In genomic region chr5:120536046-120536445, GRCm38 (mm10) we compare ENCODE assay signal across 10 mouse cellular contexts. TPM values are rescaled to one million over a fixed set of nuclear protein-coding genes. Genes with fewer than 3 reads are reported as not detected.
DNase-seq lines count a peak whose midpoint lies in the region; ATAC-seq lines count a peak whose summit lies in the region.
"Had no signal": no experiment of that assay in that cellular context is flagged by ENCODE, and none has a peak within 500 bp of the region (broad histone marks: within the 10 kb centered on the region; RNA-seq: fewer than 3 reads in every experiment).

No protein-coding gene starts in this region.

- H3K27ac ChIP-seq in hindbrain, embryonic 15.5 days (replicated peaks) = peak overlapping the region; percentile 65
- H3K27ac ChIP-seq in hindbrain, embryonic 11.5 days (ENCODE audit: low read depth, low read length) = no peak overlapping the region
- no peak overlapping the region for H3K27ac ChIP-seq in limb, embryonic 13.5 days

- H3K4me3 ChIP-seq in hindbrain, embryonic 15.5 days = no peak overlapping the region
- H3K4me3 ChIP-seq in hindbrain, embryonic 11.5 days (ENCODE audit: low read depth, low read length) = no peak overlapping the region
- H3K4me3 ChIP-seq in limb, embryonic 13.5 days = no peak overlapping the region

- no peaks in the 10 kb centered on the region for H3K9me3 ChIP-seq in hindbrain, embryonic 15.5 days
- no peaks in the 10 kb centered on the region for H3K9me3 ChIP-seq in hindbrain, embryonic 11.5 days (ENCODE audit: control insufficient read depth, low read length)
- H3K9me3 ChIP-seq in limb, embryonic 13.5 days = no peaks in the 10 kb centered on the region

- H3K36me3 ChIP-seq in hindbrain, embryonic 15.5 days = 0 out of 2 replicates have a peak, but pooled peaks cover 9% of the 10 kb centered on the region
- H3K36me3 ChIP-seq in hindbrain, embryonic 11.5 days (ENCODE audit: control insufficient read depth, insufficient read depth, low read length) = no peaks in the 10 kb centered on the region
- H3K36me3 ChIP-seq in limb, embryonic 13.5 days = peaks cover 39% of the 10 kb centered on the region

- no peaks in the 10 kb centered on the region for H3K27me3 ChIP-seq in hindbrain, embryonic 15.5 days
- H3K27me3 ChIP-seq in hindbrain, embryonic 11.5 days (ENCODE audit: control insufficient read depth, insufficient read depth, low read length) = no peaks in the 10 kb centered on the region
- H3K27me3 ChIP-seq in limb, embryonic 13.5 days = no peaks in the 10 kb centered on the region

- H3K4me1 ChIP-seq in hindbrain, embryonic 15.5 days (replicated peaks) = peaks cover 15% of the 10 kb centered on the region
- H3K4me1 ChIP-seq in hindbrain, embryonic 11.5 days (replicated peaks; ENCODE audit: control insufficient read depth, insufficient read depth, low read length) = no peaks in the 10 kb centered on the region
- peaks cover 43% of the 10 kb centered on the region for H3K4me1 ChIP-seq in limb, embryonic 13.5 days

- 0 out of 2 replicates have a peak, but pooled peaks have one; percentile 34 for ATAC-seq in hindbrain, embryonic 15.5 days (ENCODE audit: low FRiP score, low read depth)
- ATAC-seq in hindbrain, embryonic 11.5 days (ENCODE audit: low FRiP score) = no peak
- no peak for ATAC-seq in limb, embryonic 13.5 days (ENCODE audit: low FRiP score, low read depth)

- 64% methylated on average over 13 of the region's 13 CpGs for WGBS in hindbrain, embryonic 15.5 days
- 69% methylated on average over 13 of the region's 13 CpGs for WGBS in hindbrain, embryonic 11.5 days
- 79% methylated on average over 13 of the region's 13 CpGs for WGBS in limb, embryonic 13.5 days

- H3K9ac ChIP-seq in hindbrain, embryonic 15.5 days = no peak overlapping the region
- H3K9ac ChIP-seq in hindbrain, embryonic 11.5 days (ENCODE audit: low read depth, low read length) = no peak overlapping the region
- H3K9ac ChIP-seq in limb, embryonic 13.5 days = 0 out of 2 replicates have a peak overlapping the region, but pooled peaks have one; percentile 8

- no peak overlapping the region for H3K4me2 ChIP-seq in hindbrain, embryonic 15.5 days
- no peak overlapping the region for H3K4me2 ChIP-seq in hindbrain, embryonic 11.5 days (replicated peaks; ENCODE audit: low read depth, low read length)
- no peak overlapping the region for H3K4me2 ChIP-seq in limb, embryonic 13.5 days (replicated peaks)

- DNase-seq in hindbrain, embryonic 11.5 days (ENCODE audit: low spot score) = no peak
- DNase-seq in brain, adult 2 months (ENCODE audit: low read depth, low spot score) = peak; percentile 66
- peak; percentile 75 for DNase-seq in cerebellum, postnatal 25 days
- DNase-seq in natural killer cell, adult 2 months (ENCODE audit: low spot score in 2 of 2) = no peak
- DNase-seq in adrenal gland, postnatal 14 days = no peak
- DNase-seq in thymus, postnatal 10 days (ENCODE audit: low spot score in 2 of 2) = no peak

RNA-seq across cellular contexts. Expression of gene Slc8b1, which starts 25.1 kb away (rescaled TPM):
- 2.4 and 2.9 TPM in 2 replicates for polyA plus RNA-seq in hindbrain, embryonic 15.5 days (2015; fragmentation: Nextera tagmentation; extraction: Ambion mirVana)
- 1.5 and 2.1 TPM in 2 replicates for polyA plus RNA-seq in hindbrain, embryonic 11.5 days (2014; fragmentation: Nextera tagmentation; extraction: Ambion mirVana)
- polyA plus RNA-seq in limb, embryonic 13.5 days (2015; fragmentation: Nextera tagmentation; extraction: Ambion mirVana) = 6.1 and 6.9 TPM in 2 replicates
- 33.5 and 35.6 TPM in 2 replicates for total RNA-seq in adrenal gland, postnatal 14 days (2021)

RNA-seq across cellular contexts. Expression of gene Plbd2, which starts 32.6 kb away (rescaled TPM):
- polyA plus RNA-seq in hindbrain, embryonic 15.5 days (2015; fragmentation: Nextera tagmentation; extraction: Ambion mirVana) = 35.9 and 39.0 TPM in 2 replicates
- 20.5 and 22.1 TPM in 2 replicates for polyA plus RNA-seq in hindbrain, embryonic 11.5 days (2014; fragmentation: Nextera tagmentation; extraction: Ambion mirVana)
- 55.9 and 58.8 TPM in 2 replicates for polyA plus RNA-seq in limb, embryonic 13.5 days (2015; fragmentation: Nextera tagmentation; extraction: Ambion mirVana)
- 63.6 and 70.5 TPM in 2 replicates for total RNA-seq in adrenal gland, postnatal 14 days (2021)

RNA-seq across cellular contexts. Expression of gene Tpcn1, which starts 52.4 kb away (rescaled TPM):
- polyA plus RNA-seq in hindbrain, embryonic 15.5 days (2015; fragmentation: Nextera tagmentation; extraction: Ambion mirVana) = 18.1 and 19.7 TPM in 2 replicates
- polyA plus RNA-seq in hindbrain, embryonic 11.5 days (2014; fragmentation: Nextera tagmentation; extraction: Ambion mirVana) = 12.5 and 15.6 TPM in 2 replicates
- polyA plus RNA-seq in limb, embryonic 13.5 days (2015; fragmentation: Nextera tagmentation; extraction: Ambion mirVana) = 23.7 and 24.0 TPM in 2 replicates
- total RNA-seq in adrenal gland, postnatal 14 days (2021) = 56.5 and 57.5 TPM in 2 replicates

RNA-seq across cellular contexts. Expression of gene Iqcd, which starts 52.8 kb away (rescaled TPM):
- 1.6 and 2.3 TPM in 2 replicates for polyA plus RNA-seq in hindbrain, embryonic 15.5 days (2015; fragmentation: Nextera tagmentation; extraction: Ambion mirVana)
- polyA plus RNA-seq in hindbrain, embryonic 11.5 days (2014; fragmentation: Nextera tagmentation; extraction: Ambion mirVana) = 1.1 and 1.4 TPM in 2 replicates
- polyA plus RNA-seq in limb, embryonic 13.5 days (2015; fragmentation: Nextera tagmentation; extraction: Ambion mirVana) = 0.68 and 0.69 TPM in 2 replicates
- total RNA-seq in adrenal gland, postnatal 14 days (2021) = 0.30 and 0.48 TPM in 2 replicates
- total RNA-seq: gastrocnemius, adult 8-10 months had no signal

RNA-seq across cellular contexts. Expression of gene Sds, which starts 59.7 kb away (rescaled TPM):
- not detected in 2 replicates for polyA plus RNA-seq in hindbrain, embryonic 15.5 days (2015; fragmentation: Nextera tagmentation; extraction: Ambion mirVana)
- not detected in 2 replicates for polyA plus RNA-seq in hindbrain, embryonic 11.5 days (2014; fragmentation: Nextera tagmentation; extraction: Ambion mirVana)
- polyA plus RNA-seq in limb, embryonic 13.5 days (2015; fragmentation: Nextera tagmentation; extraction: Ambion mirVana) = not detected in 2 replicates
- 3.5 and 28.1 TPM in 2 replicates for total RNA-seq in adrenal gland, postnatal 14 days (2021)
- total RNA-seq: layer of hippocampus, postnatal 14 days had no signal

Comparison
In these comparisons a context has a peak if more than half of its experiments do, and no peak if none do; other contexts are left out.
1. DNase-seq: peak in brain, adult 2 months (single experiment) and cerebellum, postnatal 25 days (2 of 2); none in hindbrain, embryonic 11.5 days (single experiment), natural killer cell, adult 2 months (0 of 2), adrenal gland, postnatal 14 days (single experiment) and thymus, postnatal 10 days (0 of 2).